Mouse (Mus musculus) limb, embryonic 11.5 days (tissue): ENCODE data around the gene Prcp. TPM values are rescaled to one million over a fixed set of nuclear protein-coding genes. Genes with fewer than 3 reads are reported as not detected.

ENCODE experiments used
- ATAC-seq: fragments of 200-750 bp; cut with Nextera tagmentation; 2 replicates; pipeline ENCODE4 v1.8.0; 2017; ENCODE audit warnings: low read depth; ENCODE audit not compliant: insufficient number of reproducible peaks, low FRiP score, low TSS enrichment
- DNase-seq: peaks from one replicate; pipeline ENCODE4 v3.0.0-alpha.2; 2015; ENCODE audit warnings: low spot score
- H3K27ac ChIP-seq: fragments of 300-500 bp; sonication (generic); replicated peaks from 2 replicates; pipeline ENCODE4 v1.5.1; 2014; ENCODE audit warnings: low read depth, mild to moderate bottlenecking, low read length
- H3K27me3 ChIP-seq: fragments of 300-500 bp; sonication (generic); 2 replicates; pipeline ENCODE4 v1.6.1; 2014; ENCODE audit warnings: mild to moderate bottlenecking, low read length, mixed read lengths; ENCODE audit not compliant: control insufficient read depth, insufficient read depth
- H3K36me3 ChIP-seq: fragments of 300-500 bp; sonication (generic); 2 replicates; pipeline ENCODE4 v1.6.1; 2014; ENCODE audit warnings: mild to moderate bottlenecking, low read length, moderate library complexity, mixed read lengths; ENCODE audit not compliant: control insufficient read depth, insufficient read depth
- H3K4me1 ChIP-seq: fragments of 300-500 bp; sonication (generic); 2 replicates; pipeline ENCODE4 v1.6.1; 2014; ENCODE audit warnings: low read length, mixed read lengths; ENCODE audit not compliant: control insufficient read depth, insufficient read depth
- H3K4me2 ChIP-seq: fragments of 300-500 bp; sonication (generic); 2 replicates; pipeline ENCODE4 v1.6.1; 2014; ENCODE audit warnings: low read depth, mild to moderate bottlenecking, moderate library complexity; ENCODE audit not compliant: severe bottlenecking
- H3K4me3 ChIP-seq: fragments of 300-500 bp; sonication (generic); 2 replicates; pipeline ENCODE4 v1.5.1; 2014; ENCODE audit warnings: low read depth, low read length
- H3K9ac ChIP-seq: fragments of 300-500 bp; sonication (generic); 2 replicates; pipeline ENCODE4 v1.6.1; 2014; ENCODE audit warnings: mild to moderate bottlenecking, low read length
- H3K9me3 ChIP-seq: fragments of 300-500 bp; sonication (generic); 2 replicates; pipeline ENCODE4 v1.6.1; 2016; ENCODE audit warnings: low read length; ENCODE audit not compliant: control insufficient read depth
- WGBS: fragments of 180-500 bp; shearing (Covaris S2); extraction: QIAGEN DNeasy Blood & Tissue Kit; methylation state at CpG from one replicate; pipeline ENCODE4 v1.1.7; 2014; 5-methylcytosine and 5-hydroxymethylcytosine counted together
- polyA plus RNA-seq: library from polyadenylated mRNA; unstranded; fragments of >200 nt; fragmentation: Nextera tagmentation; extraction: Ambion mirVana; gene quantifications from 2 replicates; pipeline ENCODE4 v1.2.1, GENCODE M21; 2014

The Prcp gene
- polyA plus RNA-seq = 19.3 and 23.5 TPM in 2 replicates

DNA sequence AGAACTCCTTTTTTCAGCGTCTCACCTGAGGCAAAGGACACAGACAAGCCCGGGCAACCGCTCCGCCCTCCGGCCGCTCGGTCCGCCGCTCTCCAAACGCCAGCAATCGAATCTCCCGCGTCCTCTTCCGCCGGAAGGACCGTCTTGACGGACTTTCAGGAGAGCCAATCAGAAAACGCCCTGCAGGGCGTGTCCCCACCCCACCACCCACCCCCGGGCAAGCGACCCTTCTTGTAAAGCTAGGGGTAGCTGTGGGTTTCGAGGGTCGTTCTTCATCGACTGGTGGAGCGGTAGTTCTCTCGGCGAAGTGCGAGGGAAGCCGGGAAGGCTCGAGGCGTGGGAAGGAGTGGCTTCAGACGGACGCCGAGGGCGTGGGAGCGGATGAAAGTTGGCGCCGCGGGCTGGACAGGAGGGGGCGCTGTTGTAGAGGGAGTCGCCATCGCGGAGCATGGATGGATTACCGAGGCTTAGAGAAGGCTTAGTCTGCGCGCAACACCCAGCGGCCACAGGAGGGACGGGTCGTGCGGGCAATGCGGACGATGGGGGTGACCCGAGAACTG lies at the start of gene Prcp, which contains the start of gene Ddias:
Prcp (plus strand) TSS at position 355 of the 560 bp plus-strand sequence.
Ddias (minus strand) TSS at position 132 of the 560 bp plus-strand sequence.
- peaks cover 9% of the 10 kb centered on the region; the same call in 1 of the 2 replicates for H3K4me1 ChIP-seq
- WGBS = under 1% methylated on average over 53 of the region's 53 CpGs
- H3K36me3 ChIP-seq = no peaks in the 10 kb centered on the region
- no peaks in the 10 kb centered on the region for H3K9me3 ChIP-seq
- H3K27me3 ChIP-seq = no peaks in the 10 kb centered on the region
- H3K4me2 ChIP-seq = peak within 1 kb of the TSS; percentile 68
- H3K4me3 ChIP-seq = peak within 1 kb of the TSS; percentile 60
- peak within 1 kb of the TSS; percentile 96 for H3K27ac ChIP-seq
- peak within 1 kb of the TSS; percentile 80 for H3K9ac ChIP-seq
- ATAC-seq (peak; percentile 87), DNase-seq (peak; percentile 95)

DNA sequence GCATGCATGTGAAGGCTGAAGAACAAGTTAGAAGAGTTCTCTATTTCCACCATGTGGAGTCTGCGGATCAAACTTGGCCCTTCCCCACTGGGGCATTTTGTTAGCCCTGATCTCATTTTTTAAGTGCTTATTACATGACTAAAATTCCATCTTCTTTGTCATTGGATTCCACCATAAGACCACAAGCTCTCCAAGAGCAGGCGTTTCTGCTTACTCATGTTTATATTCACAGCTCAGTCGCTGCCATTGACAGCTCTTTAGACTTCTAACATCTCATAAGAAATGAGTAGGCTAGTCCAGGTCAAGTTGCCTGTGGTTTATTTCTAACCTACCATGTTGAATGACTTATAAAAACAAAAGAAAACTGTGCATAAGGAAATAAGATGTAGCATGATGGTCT lies 48.0 kb upstream of the Prcp start:
- Histone ChIP-seq H3K36me3 (no peaks in the 10 kb centered on the region), H3K4me2 (no peak overlapping the region), H3K9ac (no peak overlapping the region), H3K9me3 (no peaks in the 10 kb centered on the region), H3K27me3 (no peaks in the 10 kb centered on the region), H3K27ac (no peak overlapping the region), H3K4me1 (peaks cover 6% of the 10 kb centered on the region; the same call in 1 of the 2 replicates), H3K4me3 (no peak overlapping the region)
- ATAC-seq (no peak), DNase-seq (no peak)
- WGBS = 94% methylated on average over 3 of the region's 3 CpGs

DNA sequence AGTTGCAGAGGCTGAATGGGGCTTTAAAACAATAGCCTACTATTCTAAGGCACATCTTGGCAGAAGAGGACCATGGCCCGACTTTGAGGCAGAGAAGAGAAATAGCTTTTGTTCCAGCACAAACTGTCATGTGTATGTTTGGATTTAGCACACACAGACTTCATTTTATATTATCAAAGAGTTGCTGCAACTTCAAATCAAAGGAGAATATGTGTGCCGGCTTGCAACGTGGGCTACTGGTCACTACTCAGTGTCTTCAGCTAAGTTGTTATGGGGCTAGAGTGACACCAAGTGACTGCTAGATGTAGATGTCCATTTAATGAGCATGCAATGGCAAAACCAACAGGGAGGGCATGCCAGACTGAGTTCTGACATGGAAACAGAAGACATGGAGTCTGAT lies 46.3 kb upstream of the Prcp start:
- no peaks in the 10 kb centered on the region for H3K36me3 ChIP-seq
- DNase-seq (no peak), ATAC-seq (no peak)
- H3K4me3 ChIP-seq = no peak overlapping the region
- no peaks in the 10 kb centered on the region for H3K9me3 ChIP-seq
- H3K27me3 ChIP-seq = no peaks in the 10 kb centered on the region
- H3K4me2 ChIP-seq = no peak overlapping the region
- WGBS = 63% methylated on average over 3 of the region's 3 CpGs
- no peak overlapping the region for H3K9ac ChIP-seq
- H3K27ac ChIP-seq = no peak overlapping the region
- no peaks in the 10 kb centered on the region for H3K4me1 ChIP-seq

DNA sequence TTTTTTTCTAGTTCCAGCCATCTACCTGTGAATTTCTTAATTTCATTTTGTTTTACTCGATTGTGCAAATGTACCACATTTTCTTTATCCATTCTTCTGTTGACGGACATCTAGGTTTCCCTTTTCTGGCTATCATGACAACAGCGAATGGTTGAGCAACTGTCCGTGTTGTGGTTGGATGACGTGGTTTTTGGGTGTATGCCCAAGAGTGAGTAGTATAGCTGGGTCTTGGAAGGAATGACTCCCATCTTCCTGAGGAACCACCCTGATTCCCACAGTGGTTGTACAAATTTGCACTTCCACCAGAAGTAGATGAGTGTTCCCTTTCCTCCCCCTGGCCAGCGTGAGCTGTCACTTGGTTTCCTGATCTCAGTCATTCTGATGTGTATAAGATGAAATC lies 41.9 kb upstream of the Prcp start:
- 93% methylated on average over 6 of the region's 6 CpGs for WGBS
- Histone ChIP-seq H3K36me3 (no peaks in the 10 kb centered on the region), H3K4me1 (no peaks in the 10 kb centered on the region), H3K27me3 (no peaks in the 10 kb centered on the region), H3K4me2 (no peak overlapping the region), H3K4me3 (no peak overlapping the region), H3K9ac (no peak overlapping the region), H3K27ac (no peak overlapping the region), H3K9me3 (no peaks in the 10 kb centered on the region)
- no peak for DNase-seq
- ATAC-seq = no peak

DNA sequence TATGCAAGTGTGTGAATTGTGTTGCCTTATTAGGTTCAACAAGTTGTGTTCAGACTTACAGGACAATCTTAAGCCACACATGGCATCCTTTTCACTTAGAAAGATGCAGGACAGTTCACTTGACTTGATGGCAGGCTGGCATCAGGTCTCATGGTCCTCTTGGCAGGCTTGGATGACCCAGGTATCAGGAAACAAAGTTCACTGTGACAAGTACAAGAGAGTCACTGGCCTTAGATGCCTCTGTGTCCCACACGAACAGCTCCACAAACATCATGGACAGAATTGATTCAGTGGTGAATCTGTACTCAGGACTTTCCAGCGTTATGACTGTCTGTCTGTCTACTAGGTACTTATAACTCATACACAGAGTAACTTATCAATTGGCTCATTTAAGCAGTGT lies 39.9 kb upstream of the Prcp start:
- H3K27me3 ChIP-seq = no peaks in the 10 kb centered on the region
- WGBS = 87% methylated on average over 2 of the region's 2 CpGs
- ATAC-seq (no peak), DNase-seq (no peak)
- no peaks in the 10 kb centered on the region for H3K9me3 ChIP-seq
- H3K4me3 ChIP-seq = no peak overlapping the region
- H3K4me1 ChIP-seq = no peaks in the 10 kb centered on the region
- no peak overlapping the region for H3K9ac ChIP-seq
- H3K36me3 ChIP-seq = no peaks in the 10 kb centered on the region
- no peak overlapping the region for H3K27ac ChIP-seq
- no peak overlapping the region for H3K4me2 ChIP-seq

DNA sequence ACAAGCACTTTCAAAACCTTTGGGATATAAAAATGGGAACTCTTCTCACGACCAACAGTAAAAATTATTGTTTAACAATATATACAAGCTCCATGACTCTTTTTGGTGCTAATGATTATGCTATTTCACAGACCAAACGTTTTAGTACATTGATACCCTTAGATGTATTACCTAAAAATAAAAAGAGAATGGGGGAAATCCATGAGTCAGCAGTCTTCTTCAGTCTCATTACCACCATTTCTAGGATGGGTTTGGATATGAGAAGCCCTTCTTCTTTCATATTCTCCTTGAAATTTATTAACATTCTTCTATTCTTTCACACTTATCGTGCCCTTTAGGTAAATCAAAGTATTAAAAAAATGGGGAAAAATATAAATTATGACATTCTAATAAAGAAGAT lies 37.8 kb upstream of the Prcp start:
- Histone ChIP-seq H3K4me1 (no peaks in the 10 kb centered on the region), H3K27me3 (no peaks in the 10 kb centered on the region), H3K9me3 (no peaks in the 10 kb centered on the region), H3K4me3 (no peak overlapping the region), H3K9ac (no peak overlapping the region), H3K36me3 (no peaks in the 10 kb centered on the region), H3K27ac (no peak overlapping the region), H3K4me2 (no peak overlapping the region)
- WGBS = 84% methylated on average over 3 of the region's 3 CpGs
- DNase-seq = no peak
- no peak for ATAC-seq

DNA sequence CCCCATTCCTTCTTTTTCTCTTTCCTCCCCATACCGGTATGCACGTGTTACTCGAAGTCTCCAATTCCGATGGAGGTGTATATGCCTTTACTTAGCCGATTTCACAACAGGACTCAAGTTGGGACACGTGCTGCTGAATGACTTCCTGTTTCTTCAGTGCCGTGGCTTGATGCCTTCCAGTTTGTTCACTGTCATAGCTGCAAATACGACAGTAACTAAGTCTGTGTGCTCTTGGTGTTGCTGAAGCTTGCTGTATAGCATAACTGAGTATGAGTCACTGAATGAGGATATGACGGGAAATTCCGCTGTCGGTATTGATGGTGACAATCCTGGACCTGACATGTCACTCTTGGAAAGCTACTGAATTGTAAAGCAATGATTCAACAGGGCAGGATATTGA lies 37.0 kb upstream of the Prcp start:
- DNase-seq = no peak
- no peak overlapping the region for H3K27ac ChIP-seq
- H3K9ac ChIP-seq = no peak overlapping the region
- no peaks in the 10 kb centered on the region for H3K4me1 ChIP-seq
- H3K4me2 ChIP-seq = no peak overlapping the region
- no peaks in the 10 kb centered on the region for H3K27me3 ChIP-seq
- H3K4me3 ChIP-seq = no peak overlapping the region
- WGBS = 88% methylated on average over 11 of the region's 11 CpGs
- ATAC-seq = no peak
- no peaks in the 10 kb centered on the region for H3K9me3 ChIP-seq
- no peaks in the 10 kb centered on the region for H3K36me3 ChIP-seq

DNA sequence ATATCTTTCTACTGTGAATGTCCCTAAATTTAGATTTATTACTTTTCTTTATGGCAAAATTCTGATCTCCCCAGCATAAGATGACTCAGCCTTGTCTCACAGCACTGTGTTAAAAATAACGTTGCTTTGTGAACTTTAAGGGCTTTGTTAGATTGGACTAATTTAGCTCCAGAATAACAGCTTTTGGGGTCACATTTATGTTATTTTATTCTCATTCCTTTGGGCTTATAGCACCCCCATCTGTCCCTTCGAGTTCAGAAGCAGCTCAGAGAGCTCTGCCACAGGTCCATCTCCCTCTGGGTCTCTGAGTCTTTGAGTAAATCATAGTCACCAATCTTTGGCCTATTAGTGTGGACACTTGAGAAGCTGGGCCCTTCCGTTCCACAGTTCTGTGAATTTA lies 36.4 kb upstream of the Prcp start:
- H3K9me3 ChIP-seq = no peaks in the 10 kb centered on the region
- no peak overlapping the region for H3K27ac ChIP-seq
- H3K27me3 ChIP-seq = no peaks in the 10 kb centered on the region
- no peak overlapping the region for H3K9ac ChIP-seq
- H3K36me3 ChIP-seq = no peaks in the 10 kb centered on the region
- H3K4me3 ChIP-seq = no peak overlapping the region
- H3K4me1 ChIP-seq = no peaks in the 10 kb centered on the region
- ATAC-seq (no peak), DNase-seq (no peak)
- H3K4me2 ChIP-seq = no peak overlapping the region
- 68% methylated on average over 3 of the region's 3 CpGs for WGBS

DNA sequence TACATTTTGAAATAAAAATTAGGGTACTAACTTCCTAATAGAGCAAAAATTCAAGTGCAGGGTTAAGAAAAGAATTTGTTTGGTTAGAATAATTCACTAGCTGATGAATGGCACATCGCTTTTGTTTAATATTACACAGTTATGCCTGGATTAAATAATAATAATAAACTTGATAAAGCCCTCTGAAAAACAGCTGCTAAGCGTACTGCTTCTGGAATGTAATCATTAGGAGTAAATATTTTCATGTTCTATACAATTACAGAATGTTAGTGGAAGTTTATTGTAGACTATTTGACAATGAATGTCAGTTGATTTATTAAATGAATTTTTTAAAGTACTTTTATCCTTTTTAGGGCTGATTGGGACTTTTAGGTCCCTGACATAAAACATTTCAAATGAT lies 32.0 kb upstream of the Prcp start:
- no peak for ATAC-seq
- WGBS = 83% methylated on average over 2 of the region's 2 CpGs
- H3K4me2 ChIP-seq = no peak overlapping the region
- no peaks in the 10 kb centered on the region for H3K27me3 ChIP-seq
- no peaks in the 10 kb centered on the region for H3K9me3 ChIP-seq
- no peak overlapping the region for H3K4me3 ChIP-seq
- no peak for DNase-seq
- no peak overlapping the region for H3K27ac ChIP-seq
- H3K36me3 ChIP-seq = no peaks in the 10 kb centered on the region
- no peaks in the 10 kb centered on the region for H3K4me1 ChIP-seq
- no peak overlapping the region for H3K9ac ChIP-seq
